Mouse (Mus musculus) E14TG2a.4 (cell line): ENCODE data around the gene Fsip1.
"Not testable (repeated sequence)": the region's sequence is repeated elsewhere in the genome, so short reads cannot be mapped to it uniquely, and the experiment has no call there.

Source experiments
- H3K27me3 ChIP-seq: 2 replicates; pipeline ENCODE4 v1.6.1; 2014; ENCODE audit warnings: low read length, control low read depth; ENCODE audit not compliant: insufficient read depth
- H3K36me3 ChIP-seq: 2 replicates; pipeline ENCODE4 v1.6.1; 2014; ENCODE audit warnings: low read length, control low read depth; ENCODE audit not compliant: insufficient read depth
- H3K4me1 ChIP-seq: replicated peaks from 2 replicates; pipeline ENCODE4 v1.6.1; 2014; ENCODE audit warnings: low read depth, low read length, control low read depth
- H3K4me3 ChIP-seq: replicated peaks from 2 replicates; pipeline ENCODE4 v1.5.1; 2014; ENCODE audit warnings: mild to moderate bottlenecking, low read length
- H3K9me3 ChIP-seq: 2 replicates; pipeline ENCODE4 v1.6.1; 2014; ENCODE audit warnings: low read length, control low read depth
- CTCF ChIP-seq: conservative IDR thresholded peaks from 2 replicates; pipeline ENCODE4 v1.5.1; 2014; ENCODE audit warnings: low read length
- NANOG ChIP-seq: IDR thresholded peaks from 2 replicates; pipeline ENCODE4 v1.6.1; 2014; ENCODE audit warnings: borderline replicate concordance, low read length, mixed read lengths
- POU5F1 ChIP-seq: IDR thresholded peaks from 2 replicates; pipeline ENCODE4 v1.6.1; 2014; ENCODE audit warnings: low read length, borderline replicate concordance

The Fsip1 gene

DNA sequence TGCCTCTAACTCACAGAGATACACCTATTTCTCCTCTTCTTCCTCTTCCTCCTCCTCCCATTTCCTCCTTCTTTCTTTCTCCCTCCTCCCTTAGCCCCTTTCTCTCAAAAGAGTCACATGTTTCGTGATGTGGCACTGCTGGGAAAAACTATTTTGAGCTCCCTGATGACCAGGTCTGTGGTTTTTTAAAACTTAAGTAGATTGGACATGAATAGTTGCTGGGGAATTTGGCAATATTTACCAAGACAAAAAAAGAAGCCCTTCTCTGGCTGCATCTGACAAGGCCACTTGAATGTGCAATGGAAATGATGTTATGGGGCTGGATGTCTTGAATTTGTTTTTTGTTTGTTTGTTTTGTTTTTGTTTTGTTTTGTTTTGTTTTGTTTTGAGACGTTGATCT is 41.2 kb upstream of the Fsip1 start:
- Histone ChIP-seq H3K27me3 (no peaks in the 10 kb centered on the region; the same call in 1 of the 2 replicates), H3K9me3 (no peaks in the 10 kb centered on the region), H3K4me1 (no peaks in the 10 kb centered on the region), H3K36me3 (no peaks in the 10 kb centered on the region), H3K4me3 (no peak overlapping the region)
- no peak for TF ChIP-seq CTCF
- no peak for TF ChIP-seq NANOG
- TF ChIP-seq POU5F1, result no peak

GRCm38 (mm10) chr2:118295505-118295904 is 38.7 kb upstream of the Fsip1 start:
- H3K4me3 ChIP-seq, result no peak overlapping the region
- H3K4me1 ChIP-seq, result no peaks in the 10 kb centered on the region
- no peaks in the 10 kb centered on the region; the same call in 1 of the 2 replicates for H3K27me3 ChIP-seq
- no peaks in the 10 kb centered on the region for H3K9me3 ChIP-seq
- no peaks in the 10 kb centered on the region for H3K36me3 ChIP-seq
- TF ChIP-seq POU5F1, result no peak
- no peak for TF ChIP-seq CTCF
- no peak for TF ChIP-seq NANOG

- Histone ChIP-seq H3K27me3 (no peaks in the 10 kb centered on the region; the same call in 1 of the 2 replicates), H3K36me3 (no peaks in the 10 kb centered on the region), H3K9me3 (no peaks in the 10 kb centered on the region), H3K4me3 (no peak overlapping the region), H3K4me1 (no peaks in the 10 kb centered on the region)
- TF ChIP-seq POU5F1, result no peak
- no peak for TF ChIP-seq CTCF
- no peak for TF ChIP-seq NANOG
These were observed 36.8 kb upstream of the Fsip1 start for GRCm38 (mm10) chr2:118293583-118293982.

DNA sequence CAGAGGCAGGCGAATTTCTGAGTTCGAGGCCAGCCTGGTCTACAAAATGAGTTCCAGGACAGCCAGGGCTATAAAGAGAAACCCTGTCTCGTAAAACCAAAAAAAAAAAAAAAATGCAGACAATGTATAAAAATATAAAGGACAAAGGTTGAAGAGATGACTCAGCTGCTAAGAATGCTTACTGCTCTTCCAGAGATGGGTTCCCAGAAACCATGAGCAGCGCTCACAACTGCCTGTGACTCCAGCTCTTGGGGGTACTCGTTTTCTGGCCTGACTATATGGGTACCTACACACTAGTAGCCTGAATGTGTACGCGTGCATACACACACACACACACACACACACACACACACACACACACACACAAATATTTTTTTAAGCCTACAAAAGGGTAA is 32.3 kb upstream of the Fsip1 start:
- H3K36me3 ChIP-seq, H3K27me3 ChIP-seq, H3K9me3 ChIP-seq, H3K4me3 ChIP-seq, H3K4me1 ChIP-seq: not testable (repeated sequence)

GRCm38 (mm10) chr2:118288326-118289065 is 31.7 kb upstream of the Fsip1 start:
- TF ChIP-seq POU5F1, result no peak
- no peak for TF ChIP-seq CTCF
- no peak for TF ChIP-seq NANOG
- H3K36me3 ChIP-seq, result no peaks in the 10 kb centered on the region
- H3K4me3 ChIP-seq, result no peak overlapping the region
- H3K9me3 ChIP-seq, result no peaks in the 10 kb centered on the region
- H3K4me1 ChIP-seq, result peaks cover 4% of the 10 kb centered on the region
- no peaks in the 10 kb centered on the region for H3K27me3 ChIP-seq

- Histone ChIP-seq H3K27me3 (no peaks in the 10 kb centered on the region), H3K4me1 (peaks cover 4% of the 10 kb centered on the region), H3K36me3 (no peaks in the 10 kb centered on the region), H3K4me3 (no peak overlapping the region), H3K9me3 (no peaks in the 10 kb centered on the region)
- TF ChIP-seq POU5F1 (no peak), NANOG (no peak), CTCF (no peak)
These were observed 30.9 kb upstream of the Fsip1 start for GRCm38 (mm10) chr2:118287678-118288077.

GRCm38 (mm10) chr2:118282467-118282866 is 25.7 kb upstream of the Fsip1 start:
- Histone ChIP-seq H3K4me3 (no peak overlapping the region), H3K4me1 (peaks cover 4% of the 10 kb centered on the region), H3K36me3 (no peaks in the 10 kb centered on the region), H3K9me3 (no peaks in the 10 kb centered on the region), H3K27me3 (peaks cover 8% of the 10 kb centered on the region; the same call in 1 of the 2 replicates)
- TF ChIP-seq NANOG (no peak), CTCF (no peak), POU5F1 (no peak)

DNA sequence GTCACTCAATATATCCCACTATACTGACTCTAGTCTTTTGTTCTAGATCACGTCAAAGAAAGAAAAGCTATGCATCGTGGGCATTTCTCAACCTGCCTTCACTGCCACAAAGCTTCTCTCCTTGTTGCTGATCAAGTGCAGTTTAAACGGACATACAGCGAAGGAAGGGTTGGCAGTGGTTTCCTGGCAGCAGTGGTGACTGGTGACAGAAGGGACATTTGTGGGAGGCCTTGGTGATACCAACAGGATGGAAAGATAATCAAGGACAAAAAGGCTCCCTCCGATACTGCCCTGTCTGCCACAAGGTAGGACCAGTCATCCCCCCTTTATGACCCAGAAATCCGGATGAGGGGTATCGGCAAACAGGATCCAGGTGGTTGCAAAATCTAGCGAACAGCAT is 21.5 kb upstream of the Fsip1 start:
- Histone ChIP-seq H3K9me3 (no peaks in the 10 kb centered on the region), H3K4me3 (no peak overlapping the region)

GRCm38 (mm10) chr2:118271606-118272005 is 14.8 kb upstream of the Fsip1 start:
- Histone ChIP-seq H3K36me3 (no peaks in the 10 kb centered on the region), H3K27me3 (no peaks in the 10 kb centered on the region), H3K4me3 (peak overlapping the region; percentile 37), H3K9me3 (no peaks in the 10 kb centered on the region), H3K4me1 (no peaks in the 10 kb centered on the region; the same call in 1 of the 2 replicates)
- no peak for TF ChIP-seq NANOG

More for the DNA sequence above, 21.5 kb upstream of the Fsip1 start:
- Histone ChIP-seq H3K27me3 (peaks cover 8% of the 10 kb centered on the region; the same call in 1 of the 2 replicates), H3K4me1 (no peaks in the 10 kb centered on the region), H3K36me3 (no peaks in the 10 kb centered on the region)
- TF ChIP-seq POU5F1, result no peak
- no peak for TF ChIP-seq CTCF
- TF ChIP-seq NANOG, result no peak
